Mouse (Mus musculus) embryonic facial prominence, embryonic 13.5 days (tissue): Measurements from ENCODE around the gene Grm6. TPM values are rescaled to one million over a fixed set of nuclear protein-coding genes. Genes with fewer than 3 reads are reported as not detected.

Experiments
- polyA plus RNA-seq: library from polyadenylated mRNA; unstranded; fragments of >200 nt; fragmentation: Nextera tagmentation; extraction: Ambion mirVana; gene quantifications from 2 replicates; pipeline ENCODE4 v1.2.1, GENCODE M21; 2015

Grm6 gene
- polyA plus RNA-seq, 1 experiment from 2014 or later: not detected

Other genes starting within 250 kb of the Grm6 start
- 12.0 and 13.8 TPM in 2 replicates for gene Adamts2, start 248.6 kb upstream of the Grm6 start, polyA plus RNA-seq
- gene Zfp354c, start 23.0 kb upstream of the Grm6 start, polyA plus RNA-seq: 51.3 and 53.0 TPM in 2 replicates
- 0.73 and 0.77 TPM in 2 replicates for gene Zfp879, start 9.1 kb upstream of the Grm6 start, polyA plus RNA-seq
- 12.3 and 13.3 TPM in 2 replicates for gene Zfp454, start 37.0 kb downstream of the Grm6 start, polyA plus RNA-seq
- gene Zfp2, start 65.5 kb downstream of the Grm6 start, polyA plus RNA-seq: 13.3 and 15.3 TPM in 2 replicates
- gene Zfp354b, start 80.9 kb downstream of the Grm6 start, polyA plus RNA-seq: 1.4 and 2.1 TPM in 2 replicates
- not detected in 2 replicates for gene 4933414I15Rik, start 93.1 kb downstream of the Grm6 start, polyA plus RNA-seq
- gene Prop1, start 103.1 kb downstream of the Grm6 start, polyA plus RNA-seq: not detected in 2 replicates
- not detected in 2 replicates for gene Olfr1378, start 115.8 kb downstream of the Grm6 start, polyA plus RNA-seq
- gene Olfr1377, start 131.3 kb downstream of the Grm6 start, polyA plus RNA-seq: not detected in 2 replicates
- gene Olfr51, start 152.9 kb downstream of the Grm6 start, polyA plus RNA-seq: not detected in 2 replicates
- gene Olfr54, start 163.6 kb downstream of the Grm6 start, polyA plus RNA-seq: not detected in 2 replicates
- not detected in 2 replicates for gene Olfr1375, start 197.4 kb downstream of the Grm6 start, polyA plus RNA-seq
- gene Zfp354a, start 208.6 kb downstream of the Grm6 start, polyA plus RNA-seq: 8.7 and 11.8 TPM in 2 replicates